Mouse (Mus musculus) CH12.LX (cell line): ENCODE measurements around the gene Kcnh5. TPM values are rescaled to one million over a fixed set of nuclear protein-coding genes. Genes with fewer than 3 reads are reported as not detected.

Experiments
- DNase-seq: peaks from one replicate; pipeline ENCODE4 v3.0.0-alpha.2; 2013; ENCODE audit errors: extremely low read depth
- H3K27ac ChIP-seq: 2 replicates; pipeline ENCODE4 v1.5.1; 2012; ENCODE audit warnings: low read depth, mild to moderate bottlenecking, control low read depth, moderate library complexity; ENCODE audit not compliant: insufficient read depth
- H3K27me3 ChIP-seq: replicated peaks from 2 replicates; pipeline ENCODE3; 2012; ENCODE audit warnings: inconsistent platforms
- H3K36me3 ChIP-seq, 2 experiments: replicated peaks in 1 of 2; 2 replicates each; pipeline versions ENCODE3 to v1.6.1; 2012; ENCODE audit warnings: inconsistent platforms in 1 of 2, low read length in 1 of 2, mild to moderate bottlenecking in 1 of 2, mixed read lengths in 1 of 2, moderate library complexity in 1 of 2; ENCODE audit not compliant: control insufficient read depth in 1 of 2, insufficient read depth in 1 of 2
- H3K4me1 ChIP-seq, 2 experiments: 2 replicates each; pipeline ENCODE4 v1.6.1; 2012; ENCODE audit warnings: inconsistent platforms in 1 of 2, moderate library complexity in 1 of 2; ENCODE audit not compliant: insufficient read depth in 2 of 2, control insufficient read depth in 1 of 2
- H3K4me2 ChIP-seq: 2 replicates; pipeline ENCODE4 v1.6.1; 2012; ENCODE audit warnings: low read depth, mild to moderate bottlenecking, control low read depth; ENCODE audit not compliant: poor library complexity, insufficient read depth, severe bottlenecking
- H3K4me3 ChIP-seq, 3 experiments: fragments of 150-350 bp in 1 of 3; sonication (generic) in 1 of 3; replicated peaks in 1 of 3; 2 replicates each; pipeline versions ENCODE3 to v1.5.1; 2011 to 2012; ENCODE audit warnings: low read depth in 2 of 3, low read length in 2 of 3, mild to moderate bottlenecking in 2 of 3, moderate library complexity in 2 of 3, control low read depth in 1 of 3, improper control_type of control experiment in 1 of 3, inconsistent platforms in 1 of 3, mixed read lengths in 1 of 3; ENCODE audit not compliant: poor library complexity in 1 of 3
- H3K79me2 ChIP-seq: replicated peaks from 2 replicates; pipeline ENCODE4 v1.6.1; 2012; ENCODE audit warnings: mild to moderate bottlenecking, moderate library complexity; ENCODE audit not compliant: control insufficient read depth, poor library complexity, insufficient read depth, severe bottlenecking; ENCODE audit errors: extremely low read depth
- H3K9ac ChIP-seq: 2 replicates; pipeline ENCODE4 v1.6.1; 2012; ENCODE audit warnings: low read depth, mild to moderate bottlenecking, control low read depth, moderate library complexity; ENCODE audit not compliant: insufficient read depth
- H3K9me3 ChIP-seq: replicated peaks from 2 replicates; pipeline ENCODE3; 2012; ENCODE audit warnings: low read length, inconsistent platforms, mixed read lengths
- BHLHE40 ChIP-seq: IDR thresholded peaks from 2 replicates; pipeline ENCODE4 v1.6.1; 2011; ENCODE audit warnings: mild to moderate bottlenecking, low read depth, low read length, improper control_type of control experiment
- CHD1 ChIP-seq: IDR thresholded peaks from 2 replicates; pipeline ENCODE4 v1.6.1; 2012; ENCODE audit warnings: low read depth, low read length, improper control_type of control experiment, inconsistent platforms
- EP300 ChIP-seq: IDR thresholded peaks from 2 replicates; pipeline ENCODE4 v1.6.1; 2011; ENCODE audit warnings: low read length, improper control_type of control experiment
- ETS1 ChIP-seq: conservative IDR thresholded peaks from 2 replicates; pipeline ENCODE4 v1.6.1; 2012; ENCODE audit warnings: low read depth, mild to moderate bottlenecking, inconsistent platforms, low read length, improper control_type of control experiment, moderate library complexity
- GABPA ChIP-seq: IDR thresholded peaks from 2 replicates; pipeline ENCODE4 v1.6.1; 2012; ENCODE audit warnings: low read depth, low read length, improper control_type of control experiment, inconsistent platforms; ENCODE audit not compliant: insufficient replicate concordance
- HCFC1 ChIP-seq: IDR thresholded peaks from 2 replicates; pipeline ENCODE4 v1.6.1; 2012; ENCODE audit warnings: low read depth, mild to moderate bottlenecking, inconsistent platforms, low read length, improper control_type of control experiment
- JUN ChIP-seq: IDR thresholded peaks from 2 replicates; pipeline ENCODE4 v1.6.1; 2011; ENCODE audit warnings: low read depth, mild to moderate bottlenecking, low read length, improper control_type of control experiment, moderate library complexity; ENCODE audit not compliant: insufficient read depth
- JUND ChIP-seq: conservative IDR thresholded peaks from 2 replicates; pipeline ENCODE4 v1.6.1; 2011; ENCODE audit warnings: low read depth, low read length, improper control_type of control experiment
- KAT2A ChIP-seq: IDR thresholded peaks from 2 replicates; pipeline ENCODE4 v1.6.1; 2012; ENCODE audit warnings: low read length, improper control_type of control experiment, inconsistent platforms; ENCODE audit not compliant: insufficient replicate concordance
- MAFK ChIP-seq: IDR thresholded peaks from 2 replicates; pipeline ENCODE4 v1.6.1; 2011; ENCODE audit warnings: low read length, improper control_type of control experiment; ENCODE audit not compliant: insufficient replicate concordance
- MAZ ChIP-seq: IDR thresholded peaks from 2 replicates; pipeline ENCODE4 v1.6.1; 2012; ENCODE audit warnings: low read depth, mild to moderate bottlenecking, inconsistent platforms, low read length, improper control_type of control experiment, moderate library complexity
- MEF2A ChIP-seq: IDR thresholded peaks from 2 replicates; pipeline ENCODE4 v1.6.1; 2014; ENCODE audit warnings: low read depth, mild to moderate bottlenecking, inconsistent platforms, low read length, improper control_type of control experiment, borderline replicate concordance
- MXI1 ChIP-seq: IDR thresholded peaks from 2 replicates; pipeline ENCODE4 v1.6.1; 2011; ENCODE audit warnings: mild to moderate bottlenecking, low read depth, low read length, improper control_type of control experiment
- MYC ChIP-seq: IDR thresholded peaks from 2 replicates; pipeline ENCODE4 v1.6.1; 2011; ENCODE audit warnings: low read depth, mild to moderate bottlenecking, improper control_type of control experiment, low read length
- NELFE ChIP-seq: IDR thresholded peaks from 2 replicates; pipeline ENCODE4 v1.6.1; 2011; ENCODE audit warnings: low read depth, low read length, improper control_type of control experiment
- NRF1 ChIP-seq: IDR thresholded peaks from 2 replicates; pipeline ENCODE4 v1.6.1; 2014; ENCODE audit warnings: low read depth, mild to moderate bottlenecking, inconsistent platforms, low read length, improper control_type of control experiment, moderate library complexity
- PAX5 ChIP-seq: IDR thresholded peaks from 2 replicates; pipeline ENCODE4 v1.6.1; 2012; ENCODE audit warnings: low read length, inconsistent platforms, mixed read lengths
- RCOR1 ChIP-seq: conservative IDR thresholded peaks from 2 replicates; pipeline ENCODE4 v1.6.1; 2012; ENCODE audit warnings: low read depth, mild to moderate bottlenecking, inconsistent platforms, low read length, improper control_type of control experiment
- SIN3A ChIP-seq: IDR thresholded peaks from 2 replicates; pipeline ENCODE4 v1.6.1; 2012; ENCODE audit warnings: low read length, improper control_type of control experiment, inconsistent platforms
- SMC3 ChIP-seq: IDR thresholded peaks from 2 replicates; pipeline ENCODE4 v1.6.1; 2011; ENCODE audit warnings: low read depth, low read length, improper control_type of control experiment
- TBP ChIP-seq: conservative IDR thresholded peaks from 2 replicates; pipeline ENCODE4 v1.6.1; 2011; ENCODE audit warnings: low read depth, low read length, improper control_type of control experiment
- TCF12 ChIP-seq: IDR thresholded peaks from 2 replicates; pipeline ENCODE4 v1.6.1; 2014; ENCODE audit warnings: low read depth, mild to moderate bottlenecking, inconsistent platforms, low read length, improper control_type of control experiment
- UBTF ChIP-seq: IDR thresholded peaks from 2 replicates; pipeline ENCODE4 v1.6.1; 2012; ENCODE audit warnings: low read depth, mild to moderate bottlenecking, inconsistent platforms, low read length, improper control_type of control experiment, moderate library complexity
- USF2 ChIP-seq: conservative IDR thresholded peaks from 2 replicates; pipeline ENCODE4 v1.6.1; 2011; ENCODE audit warnings: low read depth, low read length, improper control_type of control experiment
- ZKSCAN1 ChIP-seq: IDR thresholded peaks from 2 replicates; pipeline ENCODE4 v1.6.1; 2012; ENCODE audit warnings: low read depth, inconsistent platforms, low read length, improper control_type of control experiment, borderline replicate concordance
- ZMIZ1 ChIP-seq: IDR thresholded peaks from 2 replicates; pipeline ENCODE4 v1.6.1; 2012; ENCODE audit warnings: low read depth, mild to moderate bottlenecking, inconsistent platforms, low read length, improper control_type of control experiment
- dilution Hi-C: fragments of 300-500 bp; cut with MboI; formaldehyde crosslinking; loops from 2 replicates; pipeline ENCODE4 v1.14.3; 2020; ENCODE audit warnings: low sequenced_read_pairs; ENCODE audit not compliant: extremely low pct_unique_long_range_greater_than_20kb, extremely low pct_ligation_motif_present
- in situ Hi-C: fragments of 300-500 bp; cut with MboI; formaldehyde crosslinking; loops from 3 replicates; pipeline ENCODE4 v1.14.3; 2019; ENCODE audit warnings: low sequenced_read_pairs, low pct_ligation_motif_present, low pct_unique_long_range_greater_than_20kb, mixed read lengths
- polyA plus RNA-seq: library from polyadenylated mRNA; unstranded; fragments of >175 nt; gene quantifications from 2 replicates; pipeline ENCODE4 v1.2.1, GENCODE M21; 2012; ENCODE audit warnings: low read depth; ENCODE audit not compliant: insufficient read length
- total RNA-seq, 2 experiments: library from RNA; depleted of rRNA; stranded (reverse); fragments of 300-350 nt in 1 of 2; fragments of >200 nt in 1 of 2; gene quantifications; 2 replicates each; pipeline ENCODE4 v1.2.3; 2012 to 2014

The Kcnh5 gene
- total and polyA plus RNA-seq, 3 experiments, result 0.04 TPM; not detected in 2

DNA sequence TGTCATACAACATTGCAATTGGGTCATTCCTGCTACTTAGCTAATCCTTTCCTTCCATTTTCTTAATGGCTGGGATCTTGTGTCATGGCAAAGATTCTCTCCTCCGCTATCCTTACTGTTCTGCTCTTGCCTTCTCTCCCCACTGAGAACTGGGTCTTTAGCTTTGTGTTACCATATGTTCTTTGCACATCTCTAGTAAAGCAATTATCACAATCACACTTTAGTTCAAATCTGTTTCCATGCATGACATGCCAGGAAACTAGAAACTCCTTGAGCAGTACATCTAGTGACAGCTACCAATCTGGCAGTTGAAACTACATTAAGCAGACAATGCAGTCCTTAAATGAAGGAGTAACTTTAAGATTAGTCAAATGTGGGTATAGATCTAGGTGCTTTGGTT lies 86.2 kb downstream of the Kcnh5 start:
- Histone ChIP-seq H3K79me2 (no peaks in the 10 kb centered on the region), H3K9ac (no peak overlapping the region), H3K9me3 (no peaks in the 10 kb centered on the region), H3K4me1 (no peaks in the 10 kb centered on the region), H3K36me3 (no peaks in the 10 kb centered on the region), H3K4me2 (no peak overlapping the region), H3K27ac (no peak overlapping the region), H3K27me3 (no peaks in the 10 kb centered on the region), H3K4me3 (no peak overlapping the region)
- DNase-seq, result no peak
- TF ChIP-seq MAZ (no peak), ZMIZ1 (no peak), BHLHE40 (no peak), GABPA (no peak), JUND (no peak), RCOR1 (no peak), MEF2A (no peak)
- in situ Hi-C loops, result no loop called here
- dilution Hi-C loops, result no loop called here

DNA sequence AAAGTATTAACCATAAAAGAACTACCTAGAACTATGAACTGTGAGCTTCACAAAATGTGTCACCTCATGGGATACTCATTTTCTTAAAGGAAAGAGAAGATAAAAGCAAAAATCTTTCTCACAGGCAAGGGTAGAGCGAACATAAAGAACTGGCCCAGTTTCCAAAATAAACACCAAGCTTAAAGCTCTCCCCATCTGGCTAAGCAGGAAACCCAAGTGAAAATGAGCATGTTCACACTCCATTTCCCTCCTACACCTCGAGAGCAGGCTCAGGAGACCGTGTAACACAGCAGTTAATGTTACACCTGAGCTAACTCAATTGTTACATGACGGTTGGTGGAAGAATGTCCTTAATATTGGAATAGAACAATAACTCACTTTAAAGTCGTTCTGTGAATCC lies 100.0 kb downstream of the Kcnh5 start:
- H3K4me2 ChIP-seq, result no peak overlapping the region
- DNase-seq, result no peak
- no peaks in the 10 kb centered on the region for H3K79me2 ChIP-seq
- H3K36me3 ChIP-seq, result no peaks in the 10 kb centered on the region
- no peaks in the 10 kb centered on the region for H3K27me3 ChIP-seq
- no peak overlapping the region for H3K9ac ChIP-seq
- dilution Hi-C loops, result no loop called here
- no peaks in the 10 kb centered on the region for H3K9me3 ChIP-seq
- in situ Hi-C loops, result no loop called here
- no peak overlapping the region for H3K4me3 ChIP-seq
- H3K27ac ChIP-seq, result no peak overlapping the region
- H3K4me1 ChIP-seq, result no peaks in the 10 kb centered on the region
- TF ChIP-seq MAFK (no peak), JUND (no peak), PAX5 (no peak), ETS1 (no peak)

DNA sequence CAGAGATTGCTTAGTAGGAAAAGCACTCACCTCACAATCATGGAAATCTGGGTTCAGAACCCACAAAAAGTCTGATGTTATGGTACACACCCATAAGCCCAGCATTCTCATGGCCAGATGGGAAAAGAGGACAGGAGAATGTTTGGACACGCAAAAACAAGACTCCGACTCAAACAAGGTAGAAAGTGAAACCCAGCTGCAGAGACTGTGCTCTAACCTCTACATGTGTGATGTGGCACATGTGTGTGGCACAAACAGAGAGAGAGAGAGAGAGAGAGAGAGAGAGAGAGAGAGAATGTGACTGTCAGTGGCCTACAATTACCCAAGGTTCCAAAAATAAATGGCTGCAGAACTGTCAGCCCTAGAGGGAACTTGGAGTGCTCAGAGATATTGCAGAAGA lies 106.1 kb downstream of the Kcnh5 start:
- no peak for DNase-seq
- Histone ChIP-seq H3K79me2 (no peaks in the 10 kb centered on the region), H3K9me3 (no peaks in the 10 kb centered on the region), H3K4me2 (peak overlapping the region; percentile 89), H3K9ac (no peak overlapping the region), H3K27me3 (no peaks in the 10 kb centered on the region), H3K36me3 (no peaks in the 10 kb centered on the region), H3K4me1 (no peaks in the 10 kb centered on the region; a peak in 1 of 4 replicates), H3K4me3 (no peak overlapping the region), H3K27ac (no peak overlapping the region)
- dilution Hi-C loops (no loop called here), in situ Hi-C loops (no loop called here)
- TF ChIP-seq TBP, result no peak
- peak; percentile 80 for TF ChIP-seq EP300
- TF ChIP-seq NRF1, result no peak
- TF ChIP-seq MEF2A, result peak; percentile 40; the same call in 1 of the 2 replicates
- no peak for TF ChIP-seq KAT2A
- no peak for TF ChIP-seq ZKSCAN1
- peak; percentile 61; the same call in 1 of the 2 replicates for TF ChIP-seq JUND
- no peak for TF ChIP-seq SMC3
- 0 out of 2 replicates have a peak, but pooled peaks have one; percentile 43 for TF ChIP-seq MXI1
- peak; percentile 24; the same call in 1 of the 2 replicates for TF ChIP-seq JUN
- TF ChIP-seq CHD1, result no peak
- no peak for TF ChIP-seq NELFE
- no peak for TF ChIP-seq GABPA
- no peak for TF ChIP-seq UBTF
- TF ChIP-seq TCF12, result peak; percentile 72
- TF ChIP-seq HCFC1, result no peak
- TF ChIP-seq BHLHE40, result peak; percentile 66
- no peak for TF ChIP-seq USF2
- peak; percentile 49; the same call in 1 of the 2 replicates for TF ChIP-seq MYC
- TF ChIP-seq SIN3A, result no peak
